Mouse (Mus musculus) liver (tissue): Measurements from ENCODE around the gene Tmigd1.

Source experiments
- DNase-seq: peaks from one replicate; pipeline ENCODE4 v3.0.0-alpha.2; 2020; ENCODE audit warnings: mixed read lengths

Gene Tmigd1

GRCm38 (mm10) chr11:76901579-76902361 is at the start of gene Tmigd1:
Tmigd1 (plus strand) TSS chr11:76902159.
- DNase-seq: no peak

GRCm38 (mm10) chr11:76854475-76855341 is 47.3 kb upstream of the Tmigd1 start:
- DNase-seq: no peak

- no peak for DNase-seq
These were observed 45.4 kb upstream of the Tmigd1 start for GRCm38 (mm10) chr11:76856601-76857000.

- DNase-seq: no peak
These were observed 44.8 kb upstream of the Tmigd1 start for GRCm38 (mm10) chr11:76857111-76857510.

GRCm38 (mm10) chr11:76858781-76859180 is 43.2 kb upstream of the Tmigd1 start:
- DNase-seq: no peak

- no peak for DNase-seq
These were observed 42.7 kb upstream of the Tmigd1 start for GRCm38 (mm10) chr11:76859261-76859660.

- DNase-seq: no peak
These were observed 40.8 kb upstream of the Tmigd1 start for GRCm38 (mm10) chr11:76861185-76861584.

GRCm38 (mm10) chr11:76872556-76873234 is 29.3 kb upstream of the Tmigd1 start:
- no peak for DNase-seq

- no peak for DNase-seq
These were observed 28.1 kb upstream of the Tmigd1 start for GRCm38 (mm10) chr11:76873865-76874264.

- DNase-seq: no peak
These were observed 27.2 kb upstream of the Tmigd1 start for GRCm38 (mm10) chr11:76874766-76875165.

- no peak for DNase-seq
These were observed 22.1 kb upstream of the Tmigd1 start for GRCm38 (mm10) chr11:76879816-76880215.

- no peak for DNase-seq
These were observed 17.5 kb upstream of the Tmigd1 start for GRCm38 (mm10) chr11:76884451-76884850.

GRCm38 (mm10) chr11:76889339-76890164 is 12.4 kb upstream of the Tmigd1 start:
- peak; percentile 18 for DNase-seq

GRCm38 (mm10) chr11:76891171-76891570 is 10.8 kb upstream of the Tmigd1 start:
- DNase-seq: no peak

GRCm38 (mm10) chr11:76891738-76892349 is 10.1 kb upstream of the Tmigd1 start:
- DNase-seq: no peak

- DNase-seq: no peak
These were observed 9.0 kb upstream of the Tmigd1 start for GRCm38 (mm10) chr11:76892972-76893371.

GRCm38 (mm10) chr11:76893570-76893969 is 8.4 kb upstream of the Tmigd1 start:
- DNase-seq: peak; percentile 15

GRCm38 (mm10) chr11:76894240-76894639 is 7.7 kb upstream of the Tmigd1 start:
- DNase-seq: peak; percentile 55

GRCm38 (mm10) chr11:76896360-76896759 is 5.6 kb upstream of the Tmigd1 start:
- DNase-seq: no peak

- no peak for DNase-seq
These were observed 4.8 kb upstream of the Tmigd1 start for GRCm38 (mm10) chr11:76897126-76897525.

- DNase-seq: no peak
These were observed 4.1 kb upstream of the Tmigd1 start for GRCm38 (mm10) chr11:76897871-76898270.

GRCm38 (mm10) chr11:76898751-76899150 is 3.2 kb upstream of the Tmigd1 start:
- no peak for DNase-seq
